ENCODE assay signal across 8 mouse cellular contexts in the genomic region with DNA sequence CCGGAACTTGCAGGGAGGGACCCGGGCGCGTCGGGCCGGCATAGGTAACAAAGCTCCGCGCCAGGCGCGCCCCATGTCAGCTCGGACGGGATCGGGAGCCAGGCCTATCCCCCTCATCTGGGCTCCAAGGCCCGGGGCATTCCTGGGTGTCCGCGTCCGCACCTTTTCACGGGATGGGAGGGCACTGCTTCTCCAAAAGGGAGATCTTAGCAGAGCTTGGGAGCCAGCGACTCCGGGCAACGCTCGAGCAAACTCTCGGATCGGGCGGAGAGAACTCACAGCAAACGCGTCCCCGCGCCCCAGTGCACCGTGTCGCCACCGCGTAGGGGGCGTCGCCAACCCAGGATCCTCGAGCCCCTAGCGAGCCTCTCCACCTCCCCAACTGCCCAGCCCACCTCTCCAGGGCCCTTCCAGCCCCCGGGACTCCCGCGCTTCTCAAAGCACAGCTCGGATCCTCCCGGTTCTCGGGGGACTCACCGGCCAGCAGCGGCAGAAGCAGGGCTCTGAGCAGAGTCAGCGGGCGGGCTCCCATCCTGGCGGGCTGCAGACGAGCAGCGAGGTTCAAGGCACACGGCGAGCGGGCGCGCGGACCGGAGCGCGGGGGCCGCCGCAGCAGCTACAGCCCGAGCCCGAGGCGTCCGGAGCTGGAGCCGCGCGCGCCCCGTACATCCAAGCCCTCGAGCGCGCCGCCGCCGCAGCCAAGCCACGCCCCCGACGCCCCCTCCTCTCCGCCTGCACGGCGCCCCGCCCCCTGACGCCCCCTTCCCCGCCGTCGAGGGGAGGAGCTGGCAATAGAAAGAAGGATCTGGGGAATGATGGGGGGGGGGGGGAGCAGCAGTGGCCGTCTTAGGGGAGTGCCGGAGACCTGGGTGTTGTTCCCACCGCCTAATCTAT. TPM values are rescaled to one million over a fixed set of nuclear protein-coding genes. Genes with fewer than 3 reads are reported as not detected.
A peak's percentile ranks its signal among the peaks of the same experiment; 100 is the strongest.
DNase-seq lines count a peak whose midpoint lies in the region; ATAC-seq lines count a peak whose summit lies in the region.

A gene (minus strand): TSS at position 714 of the 894 bp plus-strand sequence.

- peak within 1 kb of the TSS; percentile 86 for H3K4me2 ChIP-seq in heart, embryonic 13.5 days

- DNase-seq in 3T3-L1 (ENCODE audit: low read depth, low spot score) = peak; percentile 43
- peak; percentile 93 for DNase-seq in R1 (ENCODE audit: low read depth, low spot score)
- peak; percentile 95 for DNase-seq in embryo, embryonic 11 days
- DNase-seq in left cerebral cortex, adult 8-10 months (ENCODE audit: low spot score in 2 of 2) = peak in 1 of 2 experiments; percentile 32
- peak; percentile 72 for DNase-seq in lung, postnatal 36 days
- peak; percentile 65 for DNase-seq in right cerebral cortex, adult 18-20 months
- no peak for DNase-seq in spleen, postnatal 14 days (ENCODE audit: low spot score in 2 of 2)

- peak within 1 kb of the TSS; percentile 74 for H3K4me3 ChIP-seq in heart, embryonic 13.5 days

- peak within 1 kb of the TSS; percentile 94 for H3K9ac ChIP-seq in heart, embryonic 13.5 days

- whole genome bisulfite sequencing in heart, embryonic 13.5 days = under 1% methylated on average over 81 of the region's 90 CpGs

- peaks cover 59% of the 10 kb centered on the region for H3K4me1 ChIP-seq in heart, embryonic 13.5 days

- peaks cover 32% of the 10 kb centered on the region for H3K36me3 ChIP-seq in heart, embryonic 13.5 days

- ATAC-seq in heart, embryonic 13.5 days (ENCODE audit: extremely low read depth, insufficient number of reproducible peaks, low FRiP score, low TSS enrichment) = peak; percentile 67

- H3K9me3 ChIP-seq in heart, embryonic 13.5 days = no peaks in the 10 kb centered on the region

- peak within 1 kb of the TSS; percentile 93 for H3K27ac ChIP-seq in heart, embryonic 13.5 days (replicated peaks)

- H3K27me3 ChIP-seq in heart, embryonic 13.5 days (replicated peaks) = no peaks in the 10 kb centered on the region

RNA-seq across cellular contexts. Expression of the gene that starts here (rescaled TPM):
- polyA plus RNA-seq in heart, embryonic 13.5 days (2015; fragmentation: Nextera tagmentation; extraction: Ambion mirVana) = 49.3 and 52.6 TPM in 2 replicates
- 10 to 100 TPM; 11.2 to 12.9 (median 11.8) TPM for total RNA-seq in left cerebral cortex, adult 8-10 months (2022)

Comparison
In these comparisons a context has a peak if more than half of its experiments do, and no peak if none do; other contexts are left out.
1. DNase-seq: peak in 3T3-L1 (single experiment), R1 (single experiment), embryo, embryonic 11 days (single experiment), lung, postnatal 36 days (single experiment) and right cerebral cortex, adult 18-20 months (single experiment); none in spleen, postnatal 14 days (0 of 2).